Comparison of ENCODE assay signal across 9 mouse cellular contexts in the genomic region with DNA sequence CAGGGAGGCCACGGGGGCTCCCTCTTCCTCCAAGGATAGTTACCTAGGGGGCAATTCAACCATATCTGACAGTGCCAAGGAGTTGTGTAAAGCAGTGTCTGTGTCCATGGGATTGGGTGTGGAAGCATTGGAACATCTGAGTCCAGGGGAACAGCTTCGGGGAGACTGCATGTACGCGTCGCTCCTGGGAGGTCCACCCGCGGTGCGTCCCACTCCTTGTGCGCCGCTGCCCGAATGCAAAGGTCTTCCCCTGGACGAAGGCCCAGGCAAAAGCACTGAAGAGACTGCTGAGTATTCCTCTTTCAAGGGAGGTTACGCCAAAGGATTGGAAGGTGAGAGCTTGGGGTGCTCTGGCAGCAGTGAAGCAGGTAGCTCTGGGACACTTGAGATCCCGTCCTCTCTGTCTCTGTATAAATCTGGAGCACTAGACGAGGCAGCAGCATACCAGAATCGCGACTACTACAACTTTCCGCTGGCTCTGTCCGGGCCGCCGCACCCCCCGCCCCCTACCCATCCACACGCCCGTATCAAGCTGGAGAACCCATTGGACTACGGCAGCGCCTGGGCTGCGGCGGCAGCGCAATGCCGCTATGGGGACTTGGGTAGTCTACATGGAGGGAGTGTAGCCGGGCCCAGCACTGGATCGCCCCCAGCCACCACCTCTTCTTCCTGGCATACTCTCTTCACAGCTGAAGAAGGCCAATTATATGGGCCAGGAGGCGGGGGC. TPM values are rescaled to one million over a fixed set of nuclear protein-coding genes. Genes with fewer than 3 reads are reported as not detected.
A peak's percentile ranks its signal among the peaks of the same experiment; 100 is the strongest.
DNase-seq lines count a peak whose midpoint lies in the region; ATAC-seq and TF ChIP-seq lines count a peak whose summit lies in the region.
"Had no signal": no experiment of that assay in that cellular context is flagged by ENCODE, and none has a peak within 500 bp of the region (broad histone marks: within the 10 kb centered on the region; RNA-seq: fewer than 3 reads in every experiment).

No protein-coding gene starts in this region.

- no peaks in the 10 kb centered on the region for H3K36me3 ChIP-seq in heart, adult 2 months (ENCODE audit: control insufficient read depth, insufficient read depth, low read length)
- no peaks in the 10 kb centered on the region for H3K36me3 ChIP-seq in embryonic facial prominence, embryonic 12.5 days
- no peaks in the 10 kb centered on the region for H3K36me3 ChIP-seq in hindbrain, embryonic 11.5 days (ENCODE audit: control insufficient read depth, insufficient read depth, low read length)
- no peaks in the 10 kb centered on the region for H3K36me3 ChIP-seq in limb, embryonic 13.5 days
- no peaks in the 10 kb centered on the region for H3K36me3 ChIP-seq in stomach, embryonic 16.5 days (ENCODE audit: control insufficient read depth, insufficient read depth, low read length)

- no peaks in the 10 kb centered on the region for H3K4me1 ChIP-seq in heart, adult 2 months (ENCODE audit: control insufficient read depth, insufficient read depth, low read length)
- no peaks in the 10 kb centered on the region for H3K4me1 ChIP-seq in embryonic facial prominence, embryonic 12.5 days
- no peaks in the 10 kb centered on the region for H3K4me1 ChIP-seq in hindbrain, embryonic 11.5 days (replicated peaks; ENCODE audit: control insufficient read depth, insufficient read depth, low read length)
- H3K4me1 ChIP-seq in limb, embryonic 13.5 days, result no peaks in the 10 kb centered on the region
- no peaks in the 10 kb centered on the region for H3K4me1 ChIP-seq in stomach, embryonic 16.5 days (ENCODE audit: control insufficient read depth, insufficient read depth, low read length)

- H3K4me3 ChIP-seq in heart, adult 2 months, result peak overlapping the region; percentile 44
- peak overlapping the region; percentile 34 for H3K4me3 ChIP-seq in embryonic facial prominence, embryonic 12.5 days
- H3K4me3 ChIP-seq in hindbrain, embryonic 11.5 days (ENCODE audit: low read depth, low read length), result peak overlapping the region; percentile 34
- H3K4me3 ChIP-seq in limb, embryonic 13.5 days, result peak overlapping the region; percentile 40
- H3K4me3 ChIP-seq in stomach, embryonic 16.5 days (replicated peaks; ENCODE audit: low read length), result peak overlapping the region; percentile 41

- H3K9ac ChIP-seq in heart, adult 2 months (ENCODE audit: low read depth, low read length), result peak overlapping the region; percentile 65
- no peak overlapping the region for H3K9ac ChIP-seq in embryonic facial prominence, embryonic 12.5 days
- H3K9ac ChIP-seq in hindbrain, embryonic 11.5 days (ENCODE audit: low read depth, low read length), result no peak overlapping the region
- H3K9ac ChIP-seq in limb, embryonic 13.5 days, result no peak overlapping the region
- no peak overlapping the region for H3K9ac ChIP-seq in stomach, embryonic 16.5 days (ENCODE audit: low read length)

- 26% methylated on average over 33 of the region's 33 CpGs for WGBS in heart, adult 2 months
- 27% methylated on average over 33 of the region's 33 CpGs for WGBS in embryonic facial prominence, embryonic 12.5 days
- 14% methylated on average over 33 of the region's 33 CpGs for WGBS in hindbrain, embryonic 11.5 days
- 19% methylated on average over 33 of the region's 33 CpGs for WGBS in limb, embryonic 13.5 days
- whole genome bisulfite sequencing in stomach, embryonic 16.5 days, result 13% methylated on average over 33 of the region's 33 CpGs

- no peak overlapping the region for H3K27ac ChIP-seq in heart, adult 2 months
- no peak overlapping the region for H3K27ac ChIP-seq in embryonic facial prominence, embryonic 12.5 days
- no peak overlapping the region for H3K27ac ChIP-seq in hindbrain, embryonic 11.5 days (ENCODE audit: low read depth, low read length)
- H3K27ac ChIP-seq in limb, embryonic 13.5 days, result no peak overlapping the region
- no peak overlapping the region for H3K27ac ChIP-seq in stomach, embryonic 16.5 days (ENCODE audit: low read length)

- 0 out of 2 replicates have a peak, but pooled peaks cover 2% of the 10 kb centered on the region for H3K27me3 ChIP-seq in heart, adult 2 months (ENCODE audit: control insufficient read depth, insufficient read depth, low read length)
- peaks cover 40% of the 10 kb centered on the region for H3K27me3 ChIP-seq in embryonic facial prominence, embryonic 12.5 days
- H3K27me3 ChIP-seq in hindbrain, embryonic 11.5 days (ENCODE audit: control insufficient read depth, insufficient read depth, low read length), result peaks cover 29% of the 10 kb centered on the region
- H3K27me3 ChIP-seq in limb, embryonic 13.5 days, result peaks cover 63% of the 10 kb centered on the region
- peaks cover 41% of the 10 kb centered on the region for H3K27me3 ChIP-seq in stomach, embryonic 16.5 days (ENCODE audit: control insufficient read depth, insufficient read depth, low read length)

- ATAC-seq in embryonic facial prominence, embryonic 12.5 days (ENCODE audit: insufficient number of reproducible peaks, insufficient read depth, low FRiP score, low TSS enrichment), result 0 out of 2 replicates have a peak, but pooled peaks have one; percentile 35
- ATAC-seq in hindbrain, embryonic 11.5 days (ENCODE audit: low FRiP score), result peak; percentile 71
- ATAC-seq in limb, embryonic 13.5 days (ENCODE audit: low FRiP score, low read depth), result peak; percentile 54; the same call in 1 of the 2 replicates
- no peak for ATAC-seq in stomach, embryonic 16.5 days (ENCODE audit: insufficient read depth, low FRiP score)

- intact Hi-C loops in heart, adult 2 months (cut with DNase I), result loop anchor here (5.0 kb wide), 1 partner anchor 232 kb away; no protein-coding TSS in a partner anchor

- H3K4me2 ChIP-seq in embryonic facial prominence, embryonic 12.5 days (replicated peaks), result peak overlapping the region; percentile 57
- H3K4me2 ChIP-seq in hindbrain, embryonic 11.5 days (replicated peaks; ENCODE audit: low read depth, low read length), result peak overlapping the region; percentile 62
- H3K4me2 ChIP-seq in limb, embryonic 13.5 days (replicated peaks), result peak overlapping the region; percentile 67
- H3K4me2 ChIP-seq in stomach, embryonic 16.5 days (ENCODE audit: low read depth, low read length), result peak overlapping the region; percentile 55

- H3K9me3 ChIP-seq in embryonic facial prominence, embryonic 12.5 days, result no peaks in the 10 kb centered on the region
- H3K9me3 ChIP-seq in hindbrain, embryonic 11.5 days (ENCODE audit: control insufficient read depth, low read length), result no peaks in the 10 kb centered on the region
- H3K9me3 ChIP-seq in limb, embryonic 13.5 days, result no peaks in the 10 kb centered on the region
- H3K9me3 ChIP-seq in stomach, embryonic 16.5 days (replicated peaks; ENCODE audit: control insufficient read depth, low read length), result no peaks in the 10 kb centered on the region

- TF ChIP-seq EP300 in heart, adult 2 months (IDR thresholded peaks at IDR 0.05; ENCODE audit: insufficient read depth, low read depth, low read length), result no peak

- no peak for TF ChIP-seq CTCF in heart, adult 2 months (IDR thresholded peaks at IDR 0.05)

- TF ChIP-seq POLR2A in heart, adult 2 months (IDR thresholded peaks at IDR 0.05; ENCODE audit: insufficient read depth, low read depth, low read length), result no peak

- no peaks in the 10 kb centered on the region for H3K79me2 ChIP-seq in heart, adult 2 months (replicated peaks; ENCODE audit: control insufficient read depth, insufficient read depth, low read length)

- peak in 1 of 2 experiments; percentile 18 for DNase-seq in heart, adult 2 months
- DNase-seq in heart, adult 9 months (ENCODE audit: low spot score in 2 of 2), result no peak
- peak; percentile 4 for DNase-seq in CD4-positive helper T cell, adult 2 months (ENCODE audit: low read depth, low spot score)
- peak; percentile 37 for DNase-seq in hindbrain, embryonic 11.5 days (ENCODE audit: low spot score)
- no peak for DNase-seq in Muller cell, postnatal 12 days (ENCODE audit: inconsistent ontology term)

RNA-seq across cellular contexts. Expression of a gene that starts 2.0 kb away (rescaled TPM):
- total RNA-seq in heart, adult 2 months (2021), result 1 to 10 TPM; 2.1 to 3.8 TPM
- polyA plus RNA-seq in heart, adult 2 months (2012; rRNA removed), result 0.59 and 0.97 TPM in 2 replicates
- 0.19 and 0.20 TPM in 2 replicates for polyA plus RNA-seq in embryonic facial prominence, embryonic 12.5 days (2016; fragmentation: Nextera tagmentation; extraction: Ambion mirVana)
- 0.03 and 0.15 TPM in 2 replicates for polyA plus RNA-seq in hindbrain, embryonic 11.5 days (2014; fragmentation: Nextera tagmentation; extraction: Ambion mirVana)
- polyA plus RNA-seq in limb, embryonic 13.5 days (2015; fragmentation: Nextera tagmentation; extraction: Ambion mirVana), result 0.61 and 0.62 TPM in 2 replicates
- polyA plus RNA-seq in stomach, embryonic 16.5 days (2015; fragmentation: Nextera tagmentation; extraction: Ambion mirVana), result 0.28 and 0.39 TPM in 2 replicates
- total RNA-seq: MEL had no signal

Comparison
In these comparisons a context has a peak if more than half of its experiments do, and no peak if none do; other contexts are left out.
1. DNase-seq: peak in CD4-positive helper T cell, adult 2 months (single experiment) and hindbrain, embryonic 11.5 days (single experiment); none in heart, adult 9 months (0 of 2) and Muller cell, postnatal 12 days (single experiment).
2. Peak in every context shown above with its lines, with median percentiles within 50 percentile points of each other: H3K4me3 ChIP-seq and H3K4me2 ChIP-seq.